Mouse (Mus musculus) E14TG2a.4 (cell line): Measurements from ENCODE around the gene Parp2.

Experiments
- CTCF ChIP-seq: conservative IDR thresholded peaks from 2 replicates; pipeline ENCODE4 v1.5.1; 2014; ENCODE audit warnings: low read length
- NANOG ChIP-seq: IDR thresholded peaks from 2 replicates; pipeline ENCODE4 v1.6.1; 2014; ENCODE audit warnings: borderline replicate concordance, low read length, mixed read lengths
- POU5F1 ChIP-seq: IDR thresholded peaks from 2 replicates; pipeline ENCODE4 v1.6.1; 2014; ENCODE audit warnings: low read length, borderline replicate concordance

- TF ChIP-seq CTCF, result no peak
- no peak for TF ChIP-seq NANOG
- TF ChIP-seq POU5F1, result no peak
These were observed 48.1 kb downstream of the Parp2 start for GRCm38 (mm10) chr14:50855788-50856187.
